Mouse (Mus musculus): Measurements from ENCODE around the gene Etnk2.

GRCm38 (mm10) chr1:133415086-133415485, 51.7 kb downstream of the Etnk2 start:
- TF ChIP-seq POLR2A (IDR thresholded peaks at IDR 0.05; ENCODE audit: insufficient read depth, low read depth, low read length) (no peak), CTCF (IDR thresholded peaks at IDR 0.05; ENCODE audit: insufficient read depth, low read depth, low read length) (no peak)

All from olfactory bulb, adult 2 months (tissue).